Mouse (Mus musculus) heart, embryonic 11.5 days (tissue): ENCODE data around the gene Olfr1167. TPM values are rescaled to one million over a fixed set of nuclear protein-coding genes. Genes with fewer than 3 reads are reported as not detected.
"Not testable (repeated sequence)": the region's sequence is repeated elsewhere in the genome, so short reads cannot be mapped to it uniquely, and the experiment has no call there.

Experiments used
- ATAC-seq: fragments of 200-750 bp; cut with Nextera tagmentation; replicated peaks from 2 replicates; pipeline ENCODE4 v1.8.0; 2017; ENCODE audit warnings: moderate library complexity; ENCODE audit not compliant: insufficient number of reproducible peaks, low FRiP score, low TSS enrichment
- H3K27ac ChIP-seq: fragments of 300-500 bp; sonication (generic); 2 replicates; pipeline ENCODE4 v1.5.1; 2014; ENCODE audit warnings: mild to moderate bottlenecking, low read depth, low read length
- H3K27me3 ChIP-seq: fragments of 300-500 bp; sonication (generic); 2 replicates; pipeline ENCODE4 v1.6.1; 2014; ENCODE audit warnings: mild to moderate bottlenecking, low read length, mixed read lengths; ENCODE audit not compliant: control insufficient read depth, insufficient read depth
- H3K36me3 ChIP-seq: fragments of 300-500 bp; sonication (generic); 2 replicates; pipeline ENCODE4 v1.6.1; 2014; ENCODE audit warnings: mild to moderate bottlenecking, low read length, moderate library complexity, mixed read lengths; ENCODE audit not compliant: control insufficient read depth, insufficient read depth
- H3K4me1 ChIP-seq: fragments of 300-500 bp; sonication (generic); 2 replicates; pipeline ENCODE4 v1.6.1; 2014; ENCODE audit warnings: low read length; ENCODE audit not compliant: control insufficient read depth, insufficient read depth
- H3K4me2 ChIP-seq: fragments of 300-500 bp; sonication (generic); 2 replicates; pipeline ENCODE4 v1.6.1; 2014; ENCODE audit warnings: mild to moderate bottlenecking, moderate library complexity
- H3K4me3 ChIP-seq: fragments of 300-500 bp; sonication (generic); 2 replicates; pipeline ENCODE4 v1.5.1; 2014; ENCODE audit warnings: low read depth, low read length
- H3K9ac ChIP-seq: fragments of 300-500 bp; sonication (generic); 2 replicates; pipeline ENCODE4 v1.6.1; 2014; ENCODE audit warnings: mild to moderate bottlenecking, low read depth, low read length, moderate library complexity
- H3K9me3 ChIP-seq: fragments of 300-500 bp; sonication (generic); replicated peaks from 2 replicates; pipeline ENCODE4 v1.6.1; 2016; ENCODE audit warnings: low read length; ENCODE audit not compliant: control insufficient read depth
- WGBS: fragments of 180-500 bp; shearing (Covaris S2); extraction: QIAGEN DNeasy Blood & Tissue Kit; methylation state at CpG from one replicate; pipeline ENCODE4 v1.1.7; 2014; ENCODE audit not compliant: insufficient replicate concordance; 5-methylcytosine and 5-hydroxymethylcytosine counted together
- polyA plus RNA-seq: library from polyadenylated mRNA; unstranded; fragments of >200 nt; fragmentation: Nextera tagmentation; extraction: Ambion mirVana; gene quantifications from 2 replicates; pipeline ENCODE4 v1.2.1, GENCODE M21; 2014

The Olfr1167 gene
- polyA plus RNA-seq, result not detected in 2 replicates

DNA sequence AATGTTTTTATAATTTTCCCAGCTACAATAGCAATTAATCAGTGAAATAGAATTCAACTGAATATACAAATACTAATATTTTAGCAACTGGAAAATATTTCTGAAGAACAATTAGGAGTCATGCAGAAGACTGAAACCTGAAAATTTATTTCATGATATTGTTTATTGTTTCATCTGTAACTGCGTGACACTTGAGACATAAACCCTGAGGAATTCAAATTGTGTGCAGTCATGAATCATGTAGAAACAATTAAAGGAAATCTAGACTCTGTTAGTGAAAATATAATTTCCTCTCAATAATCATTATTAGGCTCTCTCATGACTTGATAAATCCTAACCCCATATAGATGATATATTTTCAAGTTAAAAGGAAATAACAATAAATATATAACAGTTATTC is at the start of gene Olfr1167:
Olfr1167 (minus strand) TSS at position 101 of the 400 bp plus-strand sequence.
- not testable (repeated sequence) for ATAC-seq, H3K9me3 ChIP-seq, H3K27ac ChIP-seq, H3K36me3 ChIP-seq, H3K9ac ChIP-seq, H3K4me3 ChIP-seq, H3K4me2 ChIP-seq, H3K27me3 ChIP-seq, H3K4me1 ChIP-seq
- 76% methylated on average over 1 of the region's 1 CpGs for WGBS

- ATAC-seq, result no peak
- Histone ChIP-seq H3K27me3 (no peaks in the 10 kb centered on the region), H3K9me3 (no peaks in the 10 kb centered on the region), H3K4me1 (no peaks in the 10 kb centered on the region), H3K9ac (no peak within 1 kb of the TSS), H3K4me3 (no peak within 1 kb of the TSS), H3K36me3 (no peaks in the 10 kb centered on the region), H3K27ac (no peak within 1 kb of the TSS), H3K4me2 (no peak within 1 kb of the TSS)
- WGBS, result 79% methylated on average over 2 of the region's 2 CpGs
These were observed 26.6 kb upstream of the Olfr1167 start, which contains the start of gene Olfr1168 for GRCm38 (mm10) chr2:88181580-88181979. TSS of gene Olfr1168 (plus strand) at chr2:88181880.

GRCm38 (mm10) chr2:88128172-88128571 is 26.8 kb downstream of the Olfr1167 start, which contains the start of gene Olfr1166:
TSS of gene Olfr1166 (minus strand) at chr2:88128272.
- no peak within 1 kb of the TSS for H3K27ac ChIP-seq
- no peaks in the 10 kb centered on the region for H3K4me1 ChIP-seq
- 79% methylated on average over 1 of the region's 1 CpGs for whole genome bisulfite sequencing
- no peak within 1 kb of the TSS for H3K4me3 ChIP-seq
- H3K27me3 ChIP-seq, result no peaks in the 10 kb centered on the region
- no peaks in the 10 kb centered on the region for H3K9me3 ChIP-seq
- H3K36me3 ChIP-seq, result no peaks in the 10 kb centered on the region
- H3K4me2 ChIP-seq, result no peak within 1 kb of the TSS
- no peak within 1 kb of the TSS for H3K9ac ChIP-seq
- no peak for ATAC-seq

Other genes with a start within 250 kb of the Olfr1167 start
- gene Olfr1155, start 210.1 kb downstream of the Olfr1167 start, polyA plus RNA-seq, result not detected in 2 replicates
- gene Olfr1156, start 202.1 kb downstream of the Olfr1167 start, polyA plus RNA-seq, result not detected in 2 replicates
- not detected in 2 replicates for gene Olfr1157, start 186.9 kb downstream of the Olfr1167 start, polyA plus RNA-seq
- not detected in 2 replicates for gene Olfr74, start 180.5 kb downstream of the Olfr1167 start, polyA plus RNA-seq
- gene Olfr1158, start 165.1 kb downstream of the Olfr1167 start, polyA plus RNA-seq, result not detected in 2 replicates
- gene Olfr1160, start 146.9 kb downstream of the Olfr1167 start, polyA plus RNA-seq, result not detected in 2 replicates
- gene Olfr1161, start 132.4 kb downstream of the Olfr1167 start, polyA plus RNA-seq, result not detected in 2 replicates
- gene Olfr73, start 117.5 kb downstream of the Olfr1167 start, polyA plus RNA-seq, result not detected in 2 replicates
- gene Olfr1162, start 104.1 kb downstream of the Olfr1167 start, polyA plus RNA-seq, result not detected in 2 replicates
- gene Olfr1163, start 83.4 kb downstream of the Olfr1167 start, polyA plus RNA-seq, result not detected in 2 replicates
- not detected in 2 replicates for gene Olfr1164, start 61.2 kb downstream of the Olfr1167 start, polyA plus RNA-seq
- gene Olfr1166, start 26.9 kb downstream of the Olfr1167 start, polyA plus RNA-seq, result not detected in 2 replicates
- gene Olfr1168, start 26.7 kb upstream of the Olfr1167 start, polyA plus RNA-seq, result not detected in 2 replicates
- gene Olfr1170, start 73.1 kb upstream of the Olfr1167 start, polyA plus RNA-seq, result not detected in 2 replicates
- gene Olfr1173, start 124.7 kb upstream of the Olfr1167 start, polyA plus RNA-seq, result not detected in 2 replicates
- not detected in 2 replicates for gene Olfr1174-ps, start 159.9 kb upstream of the Olfr1167 start, polyA plus RNA-seq
- not detected in 2 replicates for gene Olfr1175-ps, start 172.0 kb upstream of the Olfr1167 start, polyA plus RNA-seq
- gene Olfr1176, start 181.5 kb upstream of the Olfr1167 start, polyA plus RNA-seq, result not detected in 2 replicates
- not detected in 2 replicates for gene Olfr1177-ps, start 191.3 kb upstream of the Olfr1167 start, polyA plus RNA-seq
- gene Olfr1178, start 231.9 kb upstream of the Olfr1167 start, polyA plus RNA-seq, result not detected in 2 replicates